Mouse (Mus musculus) olfactory bulb, adult 2 months (tissue): Measurements from ENCODE around the gene Dync1li1.

Source experiments
- CTCF ChIP-seq: fragments of 200-500 bp; IDR thresholded peaks from 2 replicates; pipeline ENCODE4 v1.5.1; 2012; ENCODE audit warnings: low read depth, mild to moderate bottlenecking, low read length, moderate library complexity; ENCODE audit not compliant: insufficient read depth
- POLR2A ChIP-seq: fragments of 200-500 bp; IDR thresholded peaks from 2 replicates; pipeline ENCODE4 v1.6.1; 2012; ENCODE audit warnings: mild to moderate bottlenecking, low read depth, low read length, moderate library complexity; ENCODE audit not compliant: insufficient read depth

GRCm38 (mm10) chr9:114731871-114732682 is 43.5 kb downstream of the Dync1li1 start:
- TF ChIP-seq CTCF (no peak), POLR2A (no peak)
